Mouse (Mus musculus) frontal cortex, adult (tissue): ENCODE measurements around the gene Polg.

Experiments
- ATAC-seq: cut with Nextera tagmentation; 2 replicates; pipeline ENCODE4 v1.9.2; 2017; ENCODE audit warnings: mild to moderate bottlenecking, moderate library complexity, mixed read lengths; ENCODE audit not compliant: low TSS enrichment

The Polg gene

DNA sequence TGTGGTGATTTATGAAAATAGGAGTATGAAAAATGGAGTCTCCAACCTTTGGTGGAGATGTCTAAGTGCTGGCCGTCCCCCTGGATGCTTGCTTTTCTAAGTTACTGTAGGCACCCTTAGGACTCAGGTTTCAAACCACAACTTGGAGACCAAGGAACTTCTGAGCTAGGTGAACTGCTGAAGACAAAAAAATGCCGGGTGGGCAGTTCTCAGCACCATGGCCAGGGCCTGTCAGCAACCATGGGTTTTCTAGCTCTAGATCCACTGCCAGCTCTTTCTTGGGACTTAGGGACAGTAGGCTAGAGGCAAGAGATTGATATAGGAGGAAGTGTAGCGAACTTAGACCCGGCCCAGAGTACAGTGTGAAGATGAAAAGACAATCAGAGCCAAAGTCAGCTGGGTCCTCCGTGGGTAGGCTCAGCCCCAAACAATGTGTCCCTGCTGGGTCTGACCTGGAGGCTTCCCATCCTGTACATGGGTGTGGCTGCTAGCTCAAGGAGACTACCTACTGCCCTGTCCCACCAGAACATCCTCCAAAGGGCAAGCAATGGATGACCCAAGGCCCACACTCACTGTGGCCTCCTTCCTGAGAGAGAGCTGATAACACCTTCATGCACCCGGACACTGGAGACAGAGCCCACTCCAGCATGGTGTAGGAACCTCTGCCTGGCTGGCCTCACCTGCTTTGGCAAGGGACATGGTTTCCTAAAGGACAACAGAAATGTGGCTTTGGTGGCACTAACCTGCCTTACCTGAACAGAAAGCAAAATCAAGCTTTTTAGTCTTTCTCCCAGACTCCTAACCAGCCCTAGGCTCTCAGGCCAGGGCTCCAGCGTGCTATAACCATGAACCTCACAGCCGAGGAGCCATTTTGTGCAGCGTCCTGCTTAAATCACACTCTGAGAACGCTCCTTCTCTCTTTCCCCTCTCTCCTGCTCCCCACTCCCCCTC, 36.3 kb upstream of the Polg start:
- no peak for ATAC-seq

- no peak for ATAC-seq
These were observed 35.4 kb upstream of the Polg start for GRCm38 (mm10) chr7:79501581-79502031.

GRCm38 (mm10) chr7:79500681-79501306, 34.6 kb upstream of the Polg start:
- ATAC-seq, result peak; percentile 36

DNA sequence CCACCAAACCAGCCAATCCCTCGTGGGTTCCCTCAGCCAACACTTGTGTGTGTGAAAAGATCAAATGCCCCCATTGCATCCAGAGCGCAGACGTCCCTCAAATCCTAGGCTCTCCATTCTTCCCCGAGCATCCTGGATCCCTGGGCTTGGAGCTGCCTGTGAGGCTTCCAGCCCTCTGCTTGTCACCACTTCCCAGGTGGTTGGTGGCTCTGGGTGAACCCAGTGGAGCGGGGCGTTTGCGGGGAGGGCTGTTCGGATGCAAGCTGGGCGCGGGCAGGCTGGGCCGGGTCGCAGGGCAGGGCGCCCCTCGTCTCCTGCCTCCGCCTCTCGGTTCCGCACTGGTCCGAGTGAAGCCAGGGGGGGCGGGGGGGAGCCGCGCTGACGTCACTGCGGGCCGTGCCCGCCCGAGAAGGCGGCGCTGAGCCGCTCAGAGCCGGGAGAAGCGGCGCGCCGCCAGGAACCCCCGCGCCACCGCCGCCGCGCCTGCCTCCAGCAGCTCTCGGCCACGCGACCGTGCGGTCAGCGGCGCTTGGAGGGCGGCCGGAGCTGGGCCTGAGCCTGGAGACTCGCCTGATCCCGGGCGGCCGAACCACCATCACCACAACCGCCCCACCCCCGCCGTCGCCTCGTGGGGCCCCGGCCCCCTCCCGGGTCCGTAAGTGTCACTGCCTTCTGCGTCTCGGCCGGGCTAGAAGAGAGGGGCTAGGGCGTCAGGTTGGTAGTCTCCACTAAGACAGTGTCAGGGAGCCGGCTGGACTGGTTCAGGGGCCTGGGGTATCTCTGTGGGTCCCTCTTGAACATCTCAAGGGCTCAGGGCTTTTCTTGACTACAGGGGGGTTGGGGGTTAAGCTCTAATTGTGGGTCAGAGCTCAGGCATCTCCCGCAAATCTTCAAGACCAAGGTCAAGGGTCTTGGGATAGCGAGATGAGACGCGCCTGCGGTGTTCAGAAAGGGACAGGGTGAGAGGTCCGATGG, 33.7 kb upstream of the Polg start:
- peak; percentile 31 for ATAC-seq

DNA sequence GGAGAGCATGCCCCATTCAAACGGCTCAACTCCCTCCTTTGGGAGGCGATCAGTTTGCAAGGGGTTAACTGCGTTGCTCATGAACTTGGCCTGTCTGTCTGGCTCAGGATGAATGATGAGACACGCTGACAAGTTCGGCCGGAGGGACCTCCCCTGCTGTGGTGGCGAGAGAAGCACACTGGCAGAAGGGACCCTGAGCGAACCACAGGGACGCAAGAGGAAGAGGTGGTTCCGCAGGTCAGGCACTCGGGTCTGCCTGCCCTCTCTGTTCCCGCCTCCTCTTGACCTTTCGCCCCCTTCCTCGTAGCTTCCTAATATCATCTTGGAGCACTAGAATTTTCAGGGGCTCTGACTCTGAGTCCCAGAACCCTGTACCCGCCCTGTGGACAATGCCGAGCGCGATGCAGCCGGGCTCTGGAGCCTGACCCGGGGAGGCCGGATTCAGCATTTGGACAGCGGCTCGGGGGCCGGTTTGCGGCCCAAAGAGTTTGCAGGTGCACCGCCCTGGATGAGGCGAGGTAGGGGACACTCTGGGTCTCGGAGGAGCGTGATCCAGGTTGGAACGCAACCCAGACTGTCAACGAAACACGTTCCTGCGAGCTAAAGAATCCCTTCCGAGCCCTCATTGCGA, 32.9 kb upstream of the Polg start:
- ATAC-seq, result no peak

GRCm38 (mm10) chr7:79498356-79498755, 32.2 kb upstream of the Polg start:
- ATAC-seq, result no peak

- ATAC-seq, result no peak
These were observed 31.5 kb upstream of the Polg start for GRCm38 (mm10) chr7:79497701-79498115.

GRCm38 (mm10) chr7:79496816-79497328, 30.7 kb upstream of the Polg start:
- ATAC-seq, result no peak

GRCm38 (mm10) chr7:79495988-79496815, 30.0 kb upstream of the Polg start:
- peak; percentile 50 for ATAC-seq

DNA sequence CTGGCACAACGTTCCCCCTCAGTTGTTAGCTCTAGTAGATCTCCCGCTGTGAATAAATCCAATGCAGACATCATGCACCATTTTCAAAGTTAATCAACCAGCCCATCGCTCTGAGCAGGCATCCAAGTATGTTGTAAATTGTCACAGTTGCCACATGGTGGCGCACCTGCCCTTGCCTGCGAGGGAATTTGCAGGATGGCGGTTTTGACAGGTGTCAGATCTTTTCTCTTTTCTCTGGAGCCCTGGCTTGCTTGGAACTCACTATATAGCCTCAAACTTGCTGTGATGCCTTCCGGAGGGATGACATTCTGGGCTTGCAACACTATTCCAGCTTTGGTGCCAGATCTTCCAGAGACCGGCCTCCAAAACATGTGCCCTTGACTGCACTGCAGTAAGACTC, 27.8 kb upstream of the Polg start:
- ATAC-seq, result peak; percentile 54

GRCm38 (mm10) chr7:79486528-79486927, 20.4 kb upstream of the Polg start:
- ATAC-seq, result peak; percentile 98

DNA sequence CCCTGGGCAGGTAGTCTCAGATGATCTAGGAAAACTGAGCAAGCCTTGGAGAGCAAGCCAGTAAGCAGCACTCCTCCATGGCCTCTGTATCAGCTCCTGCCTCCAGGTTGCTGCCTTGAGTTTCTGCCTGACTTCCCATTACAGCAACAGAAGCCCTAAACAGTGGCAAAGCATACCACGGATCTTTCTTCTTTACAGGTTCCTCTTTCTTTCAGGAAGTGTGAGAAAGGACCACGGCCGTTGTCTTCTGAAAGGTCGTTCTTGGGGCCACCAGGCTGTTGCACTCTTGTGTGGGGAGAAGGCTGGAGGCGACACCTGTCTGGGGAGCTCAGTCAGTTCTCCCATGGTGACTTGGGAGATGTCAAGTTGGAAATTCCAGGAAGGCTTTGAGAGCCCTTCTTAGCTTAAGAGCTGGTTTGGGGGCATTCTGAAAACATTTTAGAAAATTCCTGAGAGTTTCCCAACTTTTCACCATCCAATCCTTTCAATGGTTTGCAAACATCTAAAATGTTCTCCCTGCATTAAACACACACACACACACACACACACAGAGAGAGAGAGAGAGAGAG, 8.8 kb upstream of the Polg start:
- no peak for ATAC-seq

DNA sequence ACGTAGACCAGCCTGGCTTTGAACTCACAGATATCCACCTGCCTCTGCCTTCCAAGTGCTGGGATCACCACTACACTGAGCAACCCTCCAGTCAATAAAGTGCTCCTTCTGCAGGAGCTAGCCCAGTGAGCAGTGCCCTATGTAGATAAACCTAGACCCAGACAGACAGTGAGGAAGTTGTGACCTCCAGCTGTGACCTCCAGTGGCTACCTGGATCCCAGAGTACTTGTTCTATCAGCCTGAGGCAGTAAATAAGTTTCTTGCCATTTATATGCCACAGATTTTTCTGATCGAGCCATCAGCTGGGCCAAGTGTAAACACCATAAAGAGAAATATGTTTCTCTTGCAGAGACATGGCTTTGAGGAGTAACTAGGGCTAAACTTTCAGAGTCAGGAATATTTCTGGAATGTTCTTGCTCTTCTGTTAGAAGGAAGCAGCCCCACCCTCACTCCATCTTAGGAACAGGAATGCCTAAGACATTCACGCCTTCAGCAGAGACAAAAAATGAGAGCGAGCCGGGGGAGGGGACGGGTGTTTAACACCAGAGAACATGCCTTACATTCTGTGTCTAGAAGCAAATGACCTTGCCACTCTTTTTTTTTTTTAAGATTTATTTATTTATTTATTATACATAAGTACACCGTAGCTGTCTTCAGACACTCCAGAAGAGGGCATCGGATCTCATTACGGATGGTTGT, 7.5 kb upstream of the Polg start:
- no peak for ATAC-seq

DNA sequence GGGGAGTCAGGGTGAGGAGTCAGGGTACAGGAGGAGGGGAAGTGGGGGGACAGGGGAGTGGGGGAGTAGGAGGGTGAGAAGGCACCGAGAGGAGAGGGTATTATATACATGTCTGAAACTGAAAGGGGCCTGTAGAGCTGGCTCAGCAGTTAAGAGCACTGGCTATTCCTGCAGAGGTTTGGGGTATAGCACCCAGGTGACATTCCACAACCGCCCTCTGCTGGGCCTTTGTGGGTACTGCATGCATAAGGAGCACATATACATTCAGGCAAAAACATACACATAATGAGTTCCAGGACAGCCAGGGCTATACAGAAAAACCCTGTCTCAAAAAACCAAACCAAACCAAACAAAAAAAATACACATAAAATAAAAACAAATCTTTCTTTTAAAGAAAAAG, 6.6 kb upstream of the Polg start:
- no peak for ATAC-seq

DNA sequence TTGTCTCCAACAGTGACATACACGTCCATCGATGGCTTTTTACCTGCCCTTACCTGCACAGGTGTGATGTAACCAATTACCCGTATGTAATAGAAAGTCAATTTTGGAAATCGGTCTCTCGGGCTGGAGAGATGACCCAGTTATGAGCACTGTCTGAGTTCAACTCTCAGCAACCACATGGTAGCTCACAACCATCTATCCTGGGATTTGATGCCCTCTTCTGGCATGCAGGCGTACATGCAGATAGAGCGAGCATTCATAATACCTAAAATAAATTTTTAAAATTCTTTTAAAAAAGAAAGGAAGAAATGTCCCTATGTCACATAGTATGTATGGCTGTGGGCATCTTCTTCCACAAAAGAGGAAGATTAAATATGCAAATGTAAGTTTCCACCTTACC, 5.3 kb upstream of the Polg start:
- ATAC-seq, result no peak

DNA sequence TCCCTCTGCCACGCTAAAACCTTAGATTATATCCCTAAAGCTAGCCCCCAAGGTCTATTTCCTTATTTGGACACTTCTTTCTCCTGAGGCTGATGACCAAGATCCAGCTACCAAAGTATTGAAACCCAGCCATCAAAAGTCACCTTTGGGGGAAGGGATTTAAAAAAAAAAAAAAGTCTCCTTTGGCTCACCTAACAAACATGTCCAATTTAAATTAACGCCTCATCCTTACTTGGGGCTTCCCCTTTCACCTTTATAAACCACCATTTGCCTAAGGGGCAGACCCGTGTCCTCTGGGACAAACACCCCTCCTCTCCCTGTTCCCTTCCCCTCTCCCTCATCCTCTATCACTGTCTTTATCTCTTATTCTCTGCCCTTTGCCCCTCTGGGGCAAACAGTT, 4.6 kb upstream of the Polg start:
- ATAC-seq, result no peak

GRCm38 (mm10) chr7:79469766-79470165, 3.6 kb upstream of the Polg start:
- no peak for ATAC-seq

DNA sequence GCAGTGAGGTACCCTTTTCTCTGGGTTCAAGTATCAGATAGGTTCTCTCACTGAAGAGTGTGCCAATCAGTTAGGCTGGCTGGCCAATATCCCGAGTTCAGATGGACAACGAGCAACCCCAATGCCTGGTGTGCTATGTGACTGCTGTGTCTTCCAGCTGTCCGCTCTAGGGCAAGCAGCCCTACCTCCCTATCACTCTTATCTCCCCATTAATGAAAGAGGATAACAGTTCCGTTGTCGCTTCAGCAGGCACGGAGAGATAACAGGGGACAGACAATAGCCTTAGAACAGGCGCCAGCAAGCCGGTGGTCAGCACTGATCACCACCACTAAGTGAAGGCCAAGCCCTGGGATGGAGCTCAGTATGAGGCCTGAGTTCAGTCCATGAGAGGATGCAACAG, 2.8 kb upstream of the Polg start:
- no peak for ATAC-seq

GRCm38 (mm10) chr7:79467951-79468350, 1.8 kb upstream of the Polg start:
- ATAC-seq, result no peak
